Mouse (Mus musculus): Measurements from ENCODE around the gene Gm281. TPM values are rescaled to one million over a fixed set of nuclear protein-coding genes. Genes with fewer than 3 reads are reported as not detected.
"Not testable (repeated sequence)": the region's sequence is repeated elsewhere in the genome, so short reads cannot be mapped to it uniquely, and the experiment has no call there.

Gene Gm281
- total RNA-seq (2021) = not detected
- long read RNA-seq, experiment 1 = 0 reads
- long read RNA-seq, experiment 2 = 0 reads

DNA sequence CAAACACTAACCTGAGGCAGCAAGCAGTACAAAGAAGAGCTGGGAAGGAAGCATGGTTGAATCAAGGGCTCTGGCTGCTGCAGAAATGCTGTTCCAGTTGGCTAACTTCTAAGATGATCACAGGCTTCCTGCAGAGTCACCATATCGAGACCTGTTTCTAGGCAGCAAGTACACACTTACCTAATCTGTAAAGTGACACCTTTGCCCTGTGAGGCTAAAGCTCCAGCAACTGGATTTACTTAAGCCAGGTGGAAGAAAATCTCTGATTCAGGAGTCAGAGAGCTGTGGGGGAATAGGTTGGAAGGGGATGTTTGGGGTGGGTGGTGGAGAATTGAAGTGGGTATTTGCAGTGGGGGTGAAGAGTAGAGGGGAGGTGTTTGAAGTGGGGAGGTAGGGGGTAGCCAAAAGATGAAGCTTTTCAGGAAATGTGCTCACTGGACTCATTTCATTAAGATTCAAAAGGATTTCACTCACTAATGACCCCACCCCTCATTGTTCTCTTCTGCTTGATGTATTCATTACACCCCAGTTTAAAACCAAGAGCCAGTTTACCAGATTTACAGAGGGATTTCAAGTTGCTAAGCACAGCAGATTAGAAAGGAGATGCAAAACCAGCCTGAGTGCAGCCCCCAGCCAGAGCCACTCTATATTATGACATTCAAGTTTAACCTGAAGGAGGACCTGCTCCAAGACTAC lies at the start of gene Gm281:
TSS of gene Gm281 (minus strand) at position 92 of the 696 bp plus-strand sequence.
- no peak for DNase-seq (ENCODE audit: low spot score in 2 of 2)
- intact Hi-C loops (cut with DNase I) = no loop called here

DNA sequence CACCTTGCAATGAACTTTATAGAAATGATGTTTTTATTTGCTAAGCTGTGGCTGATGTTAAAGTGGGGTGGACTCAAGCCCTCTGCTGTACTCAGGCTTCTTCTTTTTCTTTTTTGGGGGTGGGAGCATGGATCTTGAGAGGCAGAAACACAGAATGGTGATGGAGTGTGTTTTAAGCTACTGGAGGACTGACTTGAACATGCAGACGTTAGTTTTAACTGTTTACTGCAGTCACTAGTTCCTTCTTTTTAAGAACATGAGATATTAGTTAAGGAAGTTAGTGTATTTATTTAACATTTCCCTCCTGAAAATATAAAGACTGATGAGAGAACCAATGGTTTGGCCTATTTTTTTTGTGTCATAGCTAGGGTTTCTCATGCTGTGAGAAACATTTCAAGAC lies 49.2 kb upstream of the Gm281 start:
- DNase-seq (ENCODE audit: low spot score in 2 of 2) = no peak
- intact Hi-C loops (cut with DNase I) = loop anchor here (5.0 kb wide), 2 partner anchors 49 to 134 kb away; no protein-coding TSS in a partner anchor

DNA sequence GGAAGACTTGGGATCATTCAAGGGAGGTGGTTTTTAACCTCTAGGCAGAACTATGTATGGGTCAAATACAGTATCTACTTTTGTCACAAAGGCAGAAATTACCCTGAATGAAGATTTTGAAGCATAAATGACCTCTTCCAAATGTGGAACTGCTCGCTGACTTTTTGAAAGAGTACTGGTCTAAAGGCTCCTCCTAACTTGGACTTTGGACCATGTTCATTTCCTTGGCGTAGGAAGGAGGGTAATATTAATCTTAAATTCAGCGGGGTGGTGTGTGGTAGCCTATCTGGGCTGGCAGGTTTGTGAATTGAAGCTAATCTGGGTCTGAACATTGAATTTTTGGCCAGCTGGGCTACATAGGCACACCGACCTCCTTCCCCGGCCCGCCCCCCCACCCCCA lies 48.2 kb upstream of the Gm281 start:
- intact Hi-C loops (cut with DNase I) = loop anchor here (5.0 kb wide), 2 partner anchors 50 to 135 kb away; no protein-coding TSS in a partner anchor
- DNase-seq (ENCODE audit: low spot score in 2 of 2) = no peak

DNA sequence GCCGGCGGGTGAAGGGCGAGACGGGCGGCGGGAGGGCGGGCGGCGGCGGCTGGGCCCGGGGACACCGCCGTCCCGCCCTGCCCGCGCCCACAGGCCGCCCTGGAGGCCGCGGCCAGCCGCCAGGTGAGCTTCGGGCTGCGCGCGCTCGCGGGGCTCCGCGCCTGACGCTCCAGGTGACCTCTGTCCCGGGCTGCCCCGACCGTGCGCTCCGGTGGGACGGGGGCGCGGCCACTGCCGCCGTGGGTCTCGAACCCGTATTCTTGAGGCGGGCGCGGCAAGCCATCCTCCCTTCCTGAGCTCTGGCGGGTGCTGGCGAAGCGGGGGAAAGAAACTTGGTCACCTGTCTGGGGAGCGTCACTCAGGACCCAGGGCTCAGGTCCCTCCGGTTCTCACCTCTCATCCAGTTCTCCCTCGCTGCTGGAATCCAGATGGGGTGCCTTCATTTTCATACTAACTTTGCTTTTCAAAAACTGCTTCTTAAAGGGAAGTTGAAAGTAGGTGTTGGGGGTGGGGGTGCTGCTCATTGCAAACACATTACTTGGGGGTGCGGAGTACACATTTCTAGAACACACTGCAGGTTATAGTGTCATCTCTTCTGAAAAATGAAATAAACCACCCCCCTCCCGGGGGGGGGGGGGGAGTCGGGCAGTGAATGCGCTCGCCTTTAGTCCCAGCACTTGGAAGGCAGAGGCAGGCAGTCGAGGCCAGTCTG lies 47.3 kb upstream of the Gm281 start, which contains the start of the genes Atxn7 and Thoc7:
TSS of gene Atxn7 (plus strand) at position 40 of the 712 bp plus-strand sequence.
TSS of gene Thoc7 (minus strand) at position 452 of the 712 bp plus-strand sequence.
- intact Hi-C loops (cut with DNase I) = loop anchor here (5.0 kb wide), 2 partner anchors 51 to 136 kb away; no protein-coding TSS in a partner anchor
- peak in 1 of 2 experiments; percentile 22 for DNase-seq (ENCODE audit: low spot score in 2 of 2)

DNA sequence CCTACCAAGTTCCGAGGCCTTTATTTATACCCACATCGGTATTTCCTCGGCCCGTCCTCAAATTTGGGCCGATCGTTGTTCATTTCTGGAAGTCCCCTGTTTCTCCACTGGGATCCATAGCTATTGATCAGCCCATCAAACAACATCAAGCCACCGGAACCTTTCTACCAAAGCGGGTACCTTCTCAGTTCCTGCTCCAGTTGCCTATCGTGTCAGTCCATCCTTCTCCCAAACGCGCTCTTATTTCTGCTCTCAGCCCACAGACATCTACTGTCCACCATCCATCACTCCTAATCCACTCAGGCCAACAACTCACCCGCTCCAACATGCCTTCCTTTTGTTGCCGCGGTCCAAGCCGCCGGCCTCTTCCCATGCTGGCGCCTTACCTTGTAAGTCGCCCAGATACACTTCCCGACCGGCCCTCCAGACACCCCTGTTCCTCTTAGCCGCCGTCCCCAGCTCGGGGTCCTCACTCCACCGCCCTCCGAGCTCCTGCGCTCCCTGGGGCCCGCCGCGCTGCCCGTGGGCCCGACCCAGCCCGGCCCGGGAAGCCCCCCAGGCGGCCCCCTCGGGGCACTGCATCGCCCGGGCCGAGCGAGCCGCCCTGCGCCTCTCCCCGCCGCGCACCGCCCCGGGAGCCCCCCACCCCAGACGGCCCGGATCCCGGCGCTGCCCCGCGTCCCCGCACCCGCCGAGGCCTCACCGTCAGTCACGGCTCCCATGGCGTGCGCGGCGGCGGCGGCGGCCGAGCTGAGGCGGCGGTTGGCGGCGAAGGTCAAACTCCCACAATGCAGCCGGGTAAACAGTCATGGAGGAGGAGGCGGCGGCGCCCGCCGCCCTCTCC lies 46.4 kb upstream of the Gm281 start:
- DNase-seq (ENCODE audit: low spot score in 2 of 2) = peak; percentile 40 to 69
- intact Hi-C loops (cut with DNase I) = loop anchor here (5.0 kb wide), 2 partner anchors 52 to 137 kb away; no protein-coding TSS in a partner anchor

DNA sequence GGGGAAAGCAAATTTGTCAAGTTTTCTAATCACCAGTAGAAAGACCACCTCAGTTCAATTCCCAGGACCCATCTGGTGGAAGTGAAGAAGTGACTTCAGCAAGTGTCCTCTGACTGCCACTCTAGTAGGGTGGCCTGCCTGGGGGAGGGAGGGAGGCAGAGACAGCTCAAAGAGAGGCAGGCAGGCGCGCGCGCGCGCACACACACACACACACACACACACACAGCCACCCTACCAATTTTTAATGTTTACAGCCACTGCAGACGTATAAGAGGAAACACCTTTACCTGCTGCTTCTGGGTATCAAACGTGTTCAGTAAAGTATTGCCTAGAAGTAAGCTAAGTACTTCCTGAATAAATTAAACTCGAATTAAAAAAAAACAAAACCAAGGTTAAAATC lies 45.8 kb upstream of the Gm281 start:
- intact Hi-C loops (cut with DNase I) = loop anchor here (5.0 kb wide), 2 partner anchors 52 to 137 kb away; no protein-coding TSS in a partner anchor
- peak; percentile 23 to 26 for DNase-seq (ENCODE audit: low spot score in 2 of 2)

DNA sequence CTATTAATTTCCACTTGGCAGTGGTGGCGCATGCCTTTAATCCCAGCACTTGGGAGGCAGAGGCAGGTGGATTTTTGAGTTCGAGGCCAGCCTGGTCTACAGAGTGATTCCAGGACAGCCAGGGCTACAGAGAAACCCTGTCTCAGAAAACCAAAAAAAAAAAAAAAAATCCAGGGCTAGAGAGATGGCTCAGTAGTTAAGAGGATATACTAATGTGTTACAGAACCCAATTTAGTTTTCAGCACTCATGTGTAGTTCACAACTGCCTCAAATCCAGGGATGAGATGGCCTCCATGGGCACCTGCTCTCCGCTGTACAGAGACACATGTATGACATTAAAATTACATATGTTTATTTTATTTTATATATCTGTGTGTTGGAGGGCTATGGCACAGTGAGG lies 37.9 kb upstream of the Gm281 start:
- intact Hi-C loops (cut with DNase I); DNase-seq (ENCODE audit: low spot score in 2 of 2): not testable (repeated sequence)

DNA sequence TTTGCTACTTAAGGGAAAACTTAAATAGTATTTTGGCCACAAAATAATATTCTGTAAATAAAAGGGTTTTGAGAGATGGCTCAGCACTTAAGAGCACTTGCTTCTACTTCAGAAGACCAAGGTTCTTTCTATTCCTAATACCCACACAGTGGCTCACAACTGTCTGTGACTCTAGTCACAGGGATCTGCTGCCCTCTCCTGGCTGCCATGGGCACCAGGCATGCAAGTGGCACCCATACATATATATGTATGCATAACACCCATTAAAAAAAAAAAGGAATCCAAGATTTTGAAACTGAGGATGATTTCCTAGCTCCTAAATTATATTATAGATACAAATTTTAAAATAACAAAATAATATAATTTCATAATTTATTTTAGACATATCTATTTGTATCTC lies 36.1 kb upstream of the Gm281 start:
- intact Hi-C loops (cut with DNase I) = no loop called here
- peak; percentile 31 to 52 for DNase-seq (ENCODE audit: low spot score in 2 of 2)

DNA sequence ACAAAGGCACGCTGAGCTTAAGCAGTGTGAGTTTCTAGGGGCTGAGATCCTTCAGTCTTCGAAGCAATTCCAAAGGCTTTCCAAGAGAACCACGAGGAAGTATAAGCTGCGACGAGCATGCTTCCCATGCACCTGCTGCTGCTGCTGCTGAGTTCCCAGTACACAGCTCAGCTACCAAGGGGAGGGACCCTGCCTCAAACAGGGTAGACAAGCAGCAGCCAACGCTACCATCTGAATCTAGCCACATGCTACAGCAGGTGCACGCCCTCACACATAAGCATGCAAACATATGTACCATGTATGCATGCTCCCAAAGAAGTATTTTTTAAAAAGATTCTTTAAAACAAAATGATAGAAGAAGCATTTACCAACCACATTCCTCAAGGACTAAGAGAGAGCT lies 34.1 kb upstream of the Gm281 start:
- intact Hi-C loops (cut with DNase I) = no loop called here
- DNase-seq (ENCODE audit: low spot score in 2 of 2) = no peak

DNA sequence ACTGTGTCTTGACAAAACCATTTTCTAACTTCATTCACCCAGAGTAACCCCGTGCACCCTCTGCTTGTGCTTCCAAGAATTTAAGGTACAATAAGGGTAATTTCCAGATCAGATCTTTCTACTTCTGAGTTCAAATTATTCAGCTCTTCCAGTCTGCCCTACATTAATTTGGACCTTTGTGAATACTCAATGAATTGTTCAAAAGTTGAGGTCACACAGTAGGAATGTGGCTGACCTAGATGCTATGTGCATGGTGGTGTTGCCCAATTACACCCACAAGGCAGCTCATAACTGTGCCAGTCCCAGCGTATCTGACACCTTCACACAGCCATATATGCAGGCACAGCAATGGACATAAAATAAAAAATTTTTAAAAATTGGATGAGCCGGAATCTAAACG lies 30.4 kb upstream of the Gm281 start:
- intact Hi-C loops (cut with DNase I) = no loop called here
- no peak for DNase-seq (ENCODE audit: low spot score in 2 of 2)

DNA sequence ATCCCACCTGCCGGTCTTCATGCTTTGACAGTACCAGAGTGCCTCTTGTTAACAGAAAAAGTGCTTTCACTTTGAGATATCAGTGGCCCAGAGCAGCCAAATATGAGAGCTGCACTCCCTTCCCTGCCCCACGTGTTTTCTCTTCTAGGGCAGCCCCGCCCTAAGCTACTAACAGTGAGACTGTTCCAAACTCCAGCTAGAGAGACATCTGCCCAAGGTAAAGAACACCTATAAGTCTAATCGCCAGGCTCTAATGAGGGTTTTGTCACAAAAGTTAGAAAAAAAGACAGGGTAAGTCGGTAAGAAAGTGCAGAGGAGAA lies 19.7 kb upstream of the Gm281 start:
- intact Hi-C loops (cut with DNase I) = no loop called here
- DNase-seq (ENCODE audit: low spot score in 2 of 2) = no peak

DNA sequence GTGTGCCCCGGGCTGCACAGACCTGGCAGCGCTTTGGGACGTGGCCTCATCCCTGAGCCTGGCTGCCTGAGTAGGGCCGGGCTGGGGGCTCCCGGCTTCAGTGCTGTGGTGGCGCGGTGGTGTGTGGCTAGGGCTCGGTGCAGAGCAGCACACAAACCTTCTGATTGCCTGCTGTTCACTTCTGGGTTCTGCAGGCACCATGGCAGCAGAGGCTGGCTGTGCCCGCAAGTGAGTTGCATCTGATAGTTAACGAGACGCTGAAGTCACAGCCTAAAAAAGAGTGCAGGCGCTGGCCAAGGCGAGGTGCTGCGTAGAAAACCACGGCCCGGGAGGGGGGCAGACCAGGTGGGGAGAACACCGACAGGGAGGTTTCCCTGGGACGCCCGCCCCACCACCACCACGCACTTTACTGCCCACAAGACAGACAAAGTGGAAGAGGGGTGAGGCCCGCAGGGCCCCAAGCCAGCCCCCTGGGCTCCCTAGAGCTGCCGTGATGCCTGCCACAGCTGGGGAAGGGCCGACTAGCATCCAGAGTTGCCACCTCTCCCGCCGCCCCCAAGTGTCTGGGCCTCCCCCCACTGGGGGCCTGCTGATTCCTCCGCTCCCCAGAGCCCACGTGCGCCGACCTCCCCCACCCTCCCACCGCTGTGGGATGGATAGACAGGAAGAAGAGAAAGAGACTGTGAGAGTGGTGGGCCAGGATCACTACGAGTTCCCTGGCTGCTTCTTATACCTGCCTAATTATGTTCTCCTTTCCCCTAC lies 19.2 kb upstream of the Gm281 start:
- DNase-seq (ENCODE audit: low spot score in 2 of 2) = no peak
- intact Hi-C loops (cut with DNase I) = no loop called here

DNA sequence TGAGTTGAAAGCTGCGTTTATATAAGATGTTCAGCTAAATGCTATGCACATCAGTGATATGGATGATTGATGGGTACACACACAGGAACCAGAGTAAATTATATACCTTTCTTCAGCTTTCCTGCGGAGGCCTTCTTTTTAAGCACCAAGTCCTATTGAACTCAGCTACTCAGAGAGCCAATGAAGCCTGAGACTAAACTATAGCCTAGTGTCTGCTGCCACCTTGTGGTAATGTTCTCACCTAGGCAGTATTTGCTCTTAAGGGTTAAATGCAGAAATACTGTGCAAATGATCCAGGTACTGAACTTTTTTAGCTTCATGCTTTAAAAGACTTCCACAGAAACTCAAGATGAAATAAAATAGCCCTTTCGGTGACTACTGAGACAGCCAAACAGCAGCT lies 3.4 kb upstream of the Gm281 start:
- intact Hi-C loops (cut with DNase I) = loop anchor here (2.0 kb wide), 1 partner anchor 561 kb away; no protein-coding TSS in a partner anchor
- peak; percentile 82 to 83 for DNase-seq (ENCODE audit: low spot score in 2 of 2)

DNA sequence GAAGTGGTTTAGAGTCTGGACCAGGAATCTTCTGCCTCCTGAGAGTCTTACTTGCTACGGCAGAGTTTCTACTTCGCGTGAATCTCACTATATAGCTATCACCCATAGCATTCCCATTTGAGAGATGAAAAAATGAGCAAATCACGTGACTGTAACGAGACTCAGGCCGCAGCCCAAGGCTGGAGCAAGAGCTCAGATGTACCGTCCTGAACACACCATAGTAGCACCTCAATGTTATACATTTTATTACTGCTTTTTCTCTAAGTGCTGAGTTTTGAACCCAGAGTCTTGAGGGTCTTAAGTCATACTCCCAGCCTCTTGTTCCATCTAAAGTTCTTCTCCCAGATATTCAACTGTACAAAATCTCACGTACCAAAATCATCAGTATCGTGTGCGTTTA lies 2.9 kb upstream of the Gm281 start:
- no peak for DNase-seq (ENCODE audit: low spot score in 2 of 2)
- intact Hi-C loops (cut with DNase I) = loop anchor here (2.0 kb wide), 1 partner anchor 560 kb away; no protein-coding TSS in a partner anchor

DNA sequence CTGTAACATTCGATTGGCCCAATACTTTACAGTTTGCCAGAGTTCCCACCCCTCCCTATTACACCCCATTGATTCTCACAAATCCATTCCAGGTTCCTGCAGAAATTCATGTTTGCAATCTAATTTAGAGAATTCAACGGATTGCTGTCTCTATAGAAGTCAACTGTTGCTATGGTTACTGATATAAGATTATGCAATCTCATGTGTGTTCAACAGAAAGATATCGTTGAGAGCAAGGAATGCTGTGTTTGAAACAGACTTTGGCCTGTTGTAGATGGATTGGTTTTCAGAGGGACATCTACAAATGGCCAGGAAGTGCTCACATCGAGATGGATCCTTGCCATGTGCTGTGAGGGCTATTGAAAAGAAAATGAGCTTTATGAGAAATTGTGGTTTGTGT lies 929 bp upstream of the Gm281 start:
- intact Hi-C loops (cut with DNase I) = no loop called here
- DNase-seq (ENCODE audit: low spot score in 2 of 2) = no peak

DNA sequence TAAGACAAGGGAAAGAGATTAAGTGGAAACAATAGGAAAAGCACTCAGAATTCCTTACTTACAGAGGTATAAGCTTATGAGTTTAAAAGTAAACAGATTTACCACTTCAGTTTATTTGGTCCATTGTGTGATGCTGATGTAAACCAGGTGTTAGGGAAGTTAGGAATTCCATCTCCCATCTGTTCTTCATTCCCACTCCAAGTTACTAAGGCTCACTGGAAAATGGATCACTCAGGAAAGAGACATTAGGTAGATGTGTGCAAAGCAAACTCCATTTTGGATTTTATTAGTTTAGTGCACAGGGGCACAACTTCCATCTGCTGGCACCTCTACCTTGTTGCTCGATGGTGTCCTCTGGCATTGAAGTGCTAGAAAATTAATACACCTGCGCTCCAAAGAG lies 4.1 kb downstream of the Gm281 start:
- intact Hi-C loops (cut with DNase I) = no loop called here

DNA sequence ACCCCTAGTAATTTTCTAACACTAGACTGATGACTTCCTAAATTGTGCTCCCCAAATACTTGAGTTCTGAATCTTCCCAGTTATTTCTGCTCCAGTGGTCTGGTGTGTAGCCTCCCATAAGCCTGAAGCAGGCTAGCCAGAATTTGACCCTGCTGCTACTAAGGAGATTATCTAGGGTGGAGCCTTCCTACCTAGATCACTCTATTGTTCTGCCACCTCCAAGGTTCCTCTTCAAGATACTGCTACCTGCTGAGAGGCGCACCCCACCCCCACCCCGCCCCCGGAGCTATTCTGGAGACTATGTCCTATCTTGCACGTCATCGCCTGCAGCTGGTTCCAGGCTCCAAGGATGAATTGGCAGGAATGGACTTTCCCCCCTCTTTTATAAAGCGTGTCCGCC lies 7.1 kb downstream of the Gm281 start:
- no peak for DNase-seq (ENCODE audit: low spot score in 2 of 2)
- intact Hi-C loops (cut with DNase I) = no loop called here

More for the DNA sequence above, 4.1 kb downstream of the Gm281 start:
- no peak for DNase-seq (ENCODE audit: low spot score in 2 of 2)

DNA sequence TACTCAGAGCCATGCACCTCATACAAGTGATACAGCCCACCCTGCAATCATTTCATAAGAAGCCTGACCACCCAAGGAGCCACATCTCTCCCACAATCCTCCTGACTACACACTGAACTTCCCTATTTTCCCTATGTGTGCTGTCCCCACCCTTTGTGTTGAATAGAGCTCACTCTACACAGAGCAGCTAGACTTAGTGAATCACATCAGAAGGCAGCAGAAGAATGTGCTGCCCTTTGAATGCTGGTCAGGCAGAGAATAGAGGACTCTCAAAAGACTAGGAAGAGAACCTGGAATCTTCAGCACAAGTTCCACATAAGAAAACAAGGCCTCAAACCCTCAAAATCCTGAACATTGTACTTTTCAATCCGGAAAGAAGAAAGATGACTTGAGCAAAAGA lies 7.8 kb downstream of the Gm281 start:
- DNase-seq (ENCODE audit: low spot score in 2 of 2) = no peak
- intact Hi-C loops (cut with DNase I) = no loop called here

DNA sequence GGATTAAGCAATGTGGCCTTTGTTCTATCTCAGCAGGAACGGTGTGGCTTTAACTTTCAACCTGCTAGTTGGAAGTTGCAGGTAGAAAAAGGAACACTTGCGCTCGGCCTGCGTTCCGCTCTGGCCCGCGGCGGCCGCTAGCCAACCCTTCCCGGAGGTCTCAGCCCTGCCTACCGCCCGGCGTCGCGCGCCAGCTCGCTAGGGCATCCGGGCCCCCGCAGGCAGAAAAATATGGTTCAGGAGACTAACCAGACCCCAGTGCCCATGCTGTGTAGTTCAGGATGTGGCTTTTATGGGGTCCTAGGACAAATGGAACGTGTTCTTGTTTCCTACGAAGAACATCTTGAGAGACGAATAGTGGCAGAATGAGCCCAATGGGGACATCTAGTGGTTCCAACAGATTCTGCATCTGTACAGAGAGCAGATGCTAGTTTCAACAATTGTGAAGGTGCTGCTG lies 12.6 kb downstream of the Gm281 start:
- intact Hi-C loops (cut with DNase I) = loop anchor here (5.0 kb wide), 2 partner anchors 444 to 544 kb away; no protein-coding TSS in a partner anchor
- peak; percentile 77 to 84 for DNase-seq (ENCODE audit: low spot score in 2 of 2)
